Mouse (Mus musculus): Measurements from ENCODE around the gene Pabpn1.

GRCm38 (mm10) chr14:54885309-54885708, 7.0 kb upstream of the Pabpn1 start:
- no peak for TF ChIP-seq CTCF (IDR thresholded peaks at IDR 0.05; ENCODE audit: low read depth, low read length)
- TF ChIP-seq POLR2AphosphoS5 (IDR thresholded peaks at IDR 0.05; ENCODE audit: insufficient replicate concordance, low read depth, low read length) = no peak
- no peak for TF ChIP-seq GATA1 (IDR thresholded peaks at IDR 0.05; ENCODE audit: borderline replicate concordance, low read length)
- TF ChIP-seq TAL1 (conservative IDR thresholded peaks at IDR 0.05; ENCODE audit: low read depth, low read length) = no peak
